In genomic region chr12:34653615-34654014, GRCm38 (mm10) we compare ENCODE assay signal across 11 mouse cellular contexts.
DNase-seq lines count a peak whose midpoint lies in the region; ATAC-seq and TF ChIP-seq lines count a peak whose summit lies in the region.
"Had no signal": no experiment of that assay in that cellular context is flagged by ENCODE, and none has a peak within 500 bp of the region (broad histone marks: within the 10 kb centered on the region; RNA-seq: fewer than 3 reads in every experiment).

No protein-coding gene starts in this region.

- H3K9me3 ChIP-seq in hindbrain, embryonic 13.5 days: no peaks in the 10 kb centered on the region
- no peaks in the 10 kb centered on the region for H3K9me3 ChIP-seq in hindbrain, embryonic 10.5 days
- no peaks in the 10 kb centered on the region for H3K9me3 ChIP-seq in midbrain, embryonic 14.5 days (ENCODE audit: control insufficient read depth, low read length)
- H3K9me3 ChIP-seq in midbrain, embryonic 10.5 days (replicated peaks): no peaks in the 10 kb centered on the region
- no peaks in the 10 kb centered on the region for H3K9me3 ChIP-seq in stomach, postnatal 0 days (ENCODE audit: control insufficient read depth, low read length)
- H3K9me3 ChIP-seq: liver, embryonic 13.5 days had no signal

- no peak overlapping the region for H3K27ac ChIP-seq in hindbrain, embryonic 13.5 days
- no peak overlapping the region for H3K27ac ChIP-seq in hindbrain, embryonic 10.5 days
- H3K27ac ChIP-seq in midbrain, embryonic 14.5 days (replicated peaks; ENCODE audit: low read depth, low read length): no peak overlapping the region
- H3K27ac ChIP-seq in midbrain, embryonic 10.5 days (replicated peaks): no peak overlapping the region
- H3K27ac ChIP-seq in stomach, postnatal 0 days (replicated peaks): no peak overlapping the region
- H3K27ac ChIP-seq: liver, embryonic 13.5 days had no signal

- H3K36me3 ChIP-seq in hindbrain, embryonic 13.5 days: no peaks in the 10 kb centered on the region
- H3K36me3 ChIP-seq in hindbrain, embryonic 10.5 days: no peaks in the 10 kb centered on the region
- no peaks in the 10 kb centered on the region for H3K36me3 ChIP-seq in midbrain, embryonic 14.5 days (ENCODE audit: control insufficient read depth, insufficient read depth, low read length)
- H3K36me3 ChIP-seq in midbrain, embryonic 10.5 days: no peaks in the 10 kb centered on the region
- H3K36me3 ChIP-seq in stomach, postnatal 0 days (ENCODE audit: control insufficient read depth, insufficient read depth, low read length): no peaks in the 10 kb centered on the region
- H3K36me3 ChIP-seq: liver, embryonic 13.5 days had no signal

- peak; percentile 63 for TF ChIP-seq CTCF in stomach, postnatal 0 days (IDR thresholded peaks at IDR 0.05; ENCODE audit: low read depth)

- no peak for TF ChIP-seq EP300 in stomach, postnatal 0 days (optimal IDR thresholded peaks at IDR 0.05)

- ATAC-seq in hindbrain, embryonic 13.5 days (ENCODE audit: low FRiP score): peak; percentile 32; the same call in 1 of the 2 replicates
- no peak for ATAC-seq in midbrain, embryonic 14.5 days (ENCODE audit: low FRiP score, low TSS enrichment)
- no peak for ATAC-seq in stomach, postnatal 0 days (ENCODE audit: low FRiP score, low TSS enrichment)

- H3K4me2 ChIP-seq in hindbrain, embryonic 13.5 days: no peak overlapping the region
- no peak overlapping the region for H3K4me2 ChIP-seq in midbrain, embryonic 14.5 days (ENCODE audit: low read length)
- no peak overlapping the region for H3K4me2 ChIP-seq in stomach, postnatal 0 days (replicated peaks; ENCODE audit: low read depth)
- H3K4me2 ChIP-seq: liver, embryonic 13.5 days had no signal

- no peak overlapping the region for H3K9ac ChIP-seq in hindbrain, embryonic 13.5 days
- H3K9ac ChIP-seq in midbrain, embryonic 14.5 days (replicated peaks; ENCODE audit: low read length): no peak overlapping the region
- no peak overlapping the region for H3K9ac ChIP-seq in stomach, postnatal 0 days (ENCODE audit: low read length)
- H3K9ac ChIP-seq: liver, embryonic 13.5 days had no signal

- no peak overlapping the region for H3K4me3 ChIP-seq in hindbrain, embryonic 13.5 days
- H3K4me3 ChIP-seq in hindbrain, embryonic 10.5 days: no peak overlapping the region
- no peak overlapping the region for H3K4me3 ChIP-seq in midbrain, embryonic 14.5 days (replicated peaks; ENCODE audit: low read depth, low read length)
- no peak overlapping the region for H3K4me3 ChIP-seq in midbrain, embryonic 10.5 days
- no peak overlapping the region for H3K4me3 ChIP-seq in stomach, postnatal 0 days (ENCODE audit: low read depth, low read length)
- H3K4me3 ChIP-seq: liver, embryonic 13.5 days had no signal

- H3K4me1 ChIP-seq in hindbrain, embryonic 13.5 days (replicated peaks): no peaks in the 10 kb centered on the region
- H3K4me1 ChIP-seq in hindbrain, embryonic 10.5 days (replicated peaks): peaks cover 2% of the 10 kb centered on the region; the same call in 1 of the 2 replicates
- no peaks in the 10 kb centered on the region for H3K4me1 ChIP-seq in midbrain, embryonic 14.5 days (ENCODE audit: control insufficient read depth, insufficient read depth, low read length)
- 0 out of 2 replicates have a peak, but pooled peaks cover 3% of the 10 kb centered on the region for H3K4me1 ChIP-seq in midbrain, embryonic 10.5 days
- no peaks in the 10 kb centered on the region for H3K4me1 ChIP-seq in stomach, postnatal 0 days (replicated peaks; ENCODE audit: control insufficient read depth, insufficient read depth)
- H3K4me1 ChIP-seq: liver, embryonic 13.5 days had no signal

- 33% methylated on average over 3 of the region's 3 CpGs for WGBS in hindbrain, embryonic 13.5 days
- 32% methylated on average over 3 of the region's 3 CpGs for WGBS in hindbrain, embryonic 10.5 days
- WGBS in midbrain, embryonic 14.5 days: 28% methylated on average over 3 of the region's 3 CpGs
- 36% methylated on average over 3 of the region's 3 CpGs for WGBS in midbrain, embryonic 10.5 days
- WGBS in stomach, postnatal 0 days: 40% methylated on average over 3 of the region's 3 CpGs

- H3K27me3 ChIP-seq in hindbrain, embryonic 13.5 days: no peaks in the 10 kb centered on the region
- H3K27me3 ChIP-seq in hindbrain, embryonic 10.5 days (ENCODE audit: insufficient read depth, poor library complexity, severe bottlenecking): no peaks in the 10 kb centered on the region
- no peaks in the 10 kb centered on the region for H3K27me3 ChIP-seq in midbrain, embryonic 14.5 days (ENCODE audit: control insufficient read depth, insufficient read depth, low read length)
- H3K27me3 ChIP-seq in midbrain, embryonic 10.5 days (ENCODE audit: low read depth, poor library complexity, severe bottlenecking): no peaks in the 10 kb centered on the region
- no peaks in the 10 kb centered on the region for H3K27me3 ChIP-seq in stomach, postnatal 0 days (ENCODE audit: control insufficient read depth, insufficient read depth, low read length)
- H3K27me3 ChIP-seq: liver, embryonic 13.5 days had no signal

- no peak for DNase-seq in hindbrain, embryonic 10.5 days (ENCODE audit: low spot score)
- peak; percentile 44 for DNase-seq in midbrain, embryonic 14.5 days
- DNase-seq in midbrain, embryonic 10.5 days (ENCODE audit: low spot score): no peak
- DNase-seq in brain, adult 2 months (ENCODE audit: low read depth, low spot score): peak; percentile 61
- DNase-seq in stomach, postnatal 0 days (ENCODE audit: low spot score): no peak
- no peak for DNase-seq in cerebellum, adult 11 months
- DNase-seq: adrenal gland, postnatal 10 days; cerebellum, adult 11-12 months; kidney, adult 18-20 months; liver, embryonic 13.5 days had no signal

Comparison
In these comparisons a context has a peak if more than half of its experiments do, and no peak if none do; other contexts are left out.
1. DNase-seq: peak in midbrain, embryonic 14.5 days (single experiment) and brain, adult 2 months (single experiment); none in hindbrain, embryonic 10.5 days (single experiment), midbrain, embryonic 10.5 days (single experiment), stomach, postnatal 0 days (single experiment) and cerebellum, adult 11 months (single experiment).